Mouse (Mus musculus) layer of hippocampus, adult 9-11 months (tissue): ENCODE results near the gene Hist1h2bk.
"Not testable (repeated sequence)": the region's sequence is repeated elsewhere in the genome, so short reads cannot be mapped to it uniquely, and the experiment has no call there.

Source experiments
- DNase-seq: peaks from one replicate; pipeline ENCODE4 v3.0.0; 2022

The Hist1h2bk gene

DNA sequence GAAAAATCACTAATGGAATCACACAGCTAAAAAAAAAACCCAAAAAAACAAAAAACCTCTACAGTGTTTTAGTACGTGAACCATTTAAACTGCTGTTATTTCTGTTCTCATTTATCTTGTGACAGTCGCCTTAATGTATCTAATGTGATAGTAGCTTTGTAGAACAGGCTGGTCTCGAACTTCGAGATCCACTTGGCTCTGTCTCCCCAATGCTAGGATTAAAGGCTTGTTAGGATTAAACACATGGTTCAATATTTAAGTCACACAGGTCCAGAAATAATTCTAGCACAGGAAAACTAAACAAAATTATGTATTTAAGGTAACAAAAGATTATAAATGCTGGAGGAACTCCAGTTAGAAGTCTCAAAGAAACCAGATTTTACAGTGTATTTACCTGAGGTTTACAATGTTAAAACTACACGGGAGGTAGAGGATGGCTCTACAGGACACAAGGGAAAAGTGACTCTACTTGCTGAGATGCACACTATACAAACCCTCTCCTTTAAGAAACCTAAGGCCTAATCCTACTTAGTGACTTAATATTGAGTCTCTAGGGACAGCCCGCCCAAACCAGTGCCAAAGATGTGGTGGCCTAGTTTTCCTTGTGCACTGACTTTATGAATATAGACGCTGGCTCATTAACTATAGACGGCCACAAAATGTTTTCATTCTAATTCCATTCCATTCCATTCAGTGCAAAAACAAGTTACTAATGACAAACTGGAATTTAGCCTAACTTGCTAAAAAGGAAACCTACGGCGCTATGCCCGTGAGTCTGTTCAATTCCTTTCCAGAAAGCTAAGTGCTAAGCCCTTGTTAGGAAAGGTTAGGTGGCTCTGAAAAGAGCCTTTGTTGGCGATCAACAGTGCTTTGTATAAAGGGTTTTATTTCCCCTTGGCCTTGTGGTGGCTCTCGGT lies 6.2 kb downstream of the Hist1h2bk start:
- no peak for DNase-seq

DNA sequence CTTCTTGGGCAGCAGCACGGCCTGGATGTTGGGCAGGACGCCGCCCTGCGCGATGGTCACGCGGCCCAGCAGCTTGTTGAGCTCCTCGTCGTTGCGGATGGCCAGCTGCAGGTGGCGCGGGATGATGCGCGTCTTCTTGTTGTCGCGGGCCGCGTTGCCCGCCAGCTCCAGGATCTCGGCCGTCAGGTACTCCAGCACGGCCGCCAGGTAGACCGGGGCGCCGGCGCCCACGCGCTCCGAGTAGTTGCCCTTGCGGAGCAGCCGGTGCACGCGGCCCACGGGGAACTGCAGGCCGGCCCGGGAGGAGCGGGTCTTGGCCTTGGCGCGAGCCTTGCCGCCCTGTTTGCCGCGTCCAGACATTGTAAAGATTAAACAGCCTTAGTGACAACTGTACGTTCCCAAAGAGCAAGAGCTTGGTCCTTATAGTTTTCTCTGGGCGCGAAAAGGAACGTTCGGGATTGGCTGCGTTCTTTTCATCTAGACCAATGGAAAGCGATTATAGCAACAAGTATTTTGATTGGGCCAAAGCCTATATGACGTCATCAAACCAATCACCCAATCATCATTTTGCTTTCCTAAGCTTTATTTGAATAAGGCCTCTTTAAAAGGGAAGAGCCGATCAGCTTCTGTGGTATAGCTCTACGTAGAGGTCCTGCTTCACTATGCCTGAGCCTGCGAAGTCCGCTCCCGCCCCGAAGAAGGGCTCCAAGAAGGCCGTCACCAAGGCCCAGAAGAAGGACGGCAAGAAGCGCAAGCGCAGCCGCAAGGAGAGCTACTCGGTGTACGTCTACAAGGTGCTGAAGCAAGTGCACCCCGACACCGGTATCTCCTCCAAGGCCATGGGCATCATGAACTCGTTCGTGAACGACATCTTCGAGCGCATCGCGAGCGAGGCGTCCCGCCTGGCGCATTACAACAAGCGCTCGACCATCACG lies 7.2 kb downstream of the Hist1h2bk start, which contains the start of the genes Hist1h2ag and Hist1h2bj:
Gene Hist1h2ag, minus strand, starts transcription at position 377 of the 935 bp plus-strand sequence.
Gene Hist1h2bj, plus strand, starts transcription at position 647 of the 935 bp plus-strand sequence.
- DNase-seq: peak; percentile 96

GRCm38 (mm10) chr13:22043503-22044431 lies 8.1 kb downstream of the Hist1h2bk start:
- no peak for DNase-seq

GRCm38 (mm10) chr13:22044432-22045155 lies 8.9 kb downstream of the Hist1h2bk start:
- no peak for DNase-seq

- DNase-seq: no peak
Observed at GRCm38 (mm10) chr13:22045311-22045710, 9.6 kb downstream of the Hist1h2bk start.

GRCm38 (mm10) chr13:22049041-22049440 lies 13.4 kb downstream of the Hist1h2bk start:
- DNase-seq: no peak

DNA sequence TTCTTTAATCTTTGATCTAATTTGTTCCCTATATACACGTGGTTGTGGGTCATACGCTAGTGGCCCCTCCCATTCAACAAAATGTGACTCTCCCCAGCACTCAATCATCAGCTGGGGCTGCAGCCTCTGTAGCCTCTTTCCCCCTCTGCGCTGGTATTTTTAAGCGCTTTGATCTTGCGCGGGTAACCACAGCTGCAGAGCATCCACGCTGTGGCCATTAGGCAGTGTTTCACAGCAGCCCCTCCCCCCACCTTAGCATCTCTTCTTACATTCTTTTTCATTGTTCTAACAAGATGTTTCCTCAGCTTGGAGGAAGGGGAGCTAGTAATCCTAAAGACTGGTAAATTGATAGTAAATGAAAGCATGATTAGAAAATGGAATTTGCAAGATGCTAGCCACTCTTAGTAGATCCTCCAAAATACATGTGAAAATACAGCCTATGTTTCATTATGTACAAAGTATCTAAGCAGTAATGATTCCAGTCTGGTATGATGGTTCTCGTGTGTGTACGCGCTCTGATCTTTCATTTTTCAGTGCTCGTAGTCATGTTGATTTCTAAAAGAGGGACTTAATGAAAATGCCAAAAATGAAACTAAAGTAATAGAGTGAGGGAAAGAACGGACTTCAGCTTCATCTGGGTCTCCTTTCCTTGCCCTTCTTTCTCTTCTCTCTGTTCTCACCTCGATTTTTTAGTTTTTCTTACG lies 14.2 kb downstream of the Hist1h2bk start:
- no peak for DNase-seq

DNA sequence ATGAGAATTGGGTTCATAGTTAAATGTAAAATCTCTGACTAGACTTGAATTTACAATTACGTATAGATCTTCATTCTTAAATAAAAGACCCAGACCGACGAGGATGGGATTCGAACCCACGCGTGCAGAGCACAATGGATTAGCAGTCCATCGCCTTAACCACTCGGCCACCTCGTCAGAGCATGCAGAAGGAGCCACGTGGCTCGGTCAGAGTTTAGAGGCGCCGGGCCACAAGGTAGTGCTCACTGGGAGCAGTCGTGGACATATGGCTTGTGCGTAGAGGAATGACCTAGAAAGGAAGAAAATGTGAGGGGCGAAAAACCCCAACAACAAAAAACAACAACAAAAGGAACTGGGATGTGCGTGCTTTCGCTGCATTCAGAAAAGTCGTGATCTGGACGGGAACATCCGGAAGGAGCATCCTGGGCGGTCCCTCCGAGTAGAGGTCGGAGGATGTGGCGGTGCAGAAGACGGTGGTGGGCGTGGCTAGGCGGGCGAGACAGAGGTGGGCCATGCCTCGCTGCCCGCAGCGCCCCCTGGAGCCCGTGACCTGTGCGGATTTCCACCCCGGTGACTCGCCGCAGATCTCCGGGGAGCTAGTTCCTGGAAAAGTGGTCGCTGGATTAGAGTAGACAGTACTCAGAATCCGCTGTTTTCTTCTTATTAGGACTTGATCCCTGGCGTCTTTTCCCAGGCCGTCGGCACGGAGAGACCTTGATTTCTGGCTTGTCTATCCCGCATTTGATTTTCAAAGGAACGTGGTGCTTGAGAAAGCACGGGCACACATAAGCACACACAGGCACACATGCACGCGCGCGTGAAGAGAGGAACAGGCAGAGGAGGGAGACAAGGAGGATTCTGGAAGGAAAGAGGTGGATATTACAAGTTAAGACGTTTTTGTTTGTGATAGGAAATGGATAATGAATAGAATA lies 15.2 kb downstream of the Hist1h2bk start:
- peak; percentile 88 for DNase-seq

GRCm38 (mm10) chr13:22051523-22051859 lies 15.8 kb downstream of the Hist1h2bk start:
- DNase-seq: no peak

DNA sequence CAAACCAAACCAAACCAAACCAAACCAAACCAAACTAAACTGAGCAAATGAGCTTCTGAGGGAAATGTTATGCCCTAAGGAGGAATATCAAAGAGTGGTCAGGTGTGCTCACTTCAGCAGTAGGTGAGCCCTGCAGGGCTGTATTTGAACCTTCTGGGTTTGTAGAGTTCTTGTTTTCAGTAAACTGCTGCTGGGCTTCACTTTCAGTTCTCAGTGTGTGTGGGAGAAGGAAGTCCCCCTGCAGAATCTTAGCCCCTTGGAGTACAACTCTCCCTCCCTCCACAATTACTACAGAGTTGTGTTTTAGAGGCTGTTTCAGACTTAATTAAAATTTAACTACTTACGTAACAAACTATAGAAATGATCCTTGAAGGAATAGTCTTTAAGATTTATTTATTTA lies 18.1 kb downstream of the Hist1h2bk start:
- DNase-seq: no peak

DNA sequence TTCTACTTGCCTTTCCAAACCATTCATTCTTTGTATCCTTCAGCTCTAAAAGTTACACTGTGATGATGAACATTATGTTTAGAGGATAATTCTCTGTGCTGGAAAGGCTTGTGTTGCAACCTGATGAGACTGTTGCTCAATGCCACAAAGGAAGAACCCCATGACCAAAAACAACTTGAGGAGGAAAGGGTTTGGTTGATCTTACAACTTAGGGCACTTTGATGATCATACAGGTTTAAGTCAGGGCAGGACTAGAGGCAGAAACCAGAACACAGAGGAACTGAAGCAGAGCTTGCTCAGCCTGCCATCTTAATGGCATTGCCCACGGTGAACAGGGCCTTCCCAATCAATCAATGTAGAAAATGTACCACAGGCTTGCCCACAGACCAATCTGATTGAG lies 25.8 kb downstream of the Hist1h2bk start:
- no peak for DNase-seq

- DNase-seq: no peak
Observed at GRCm38 (mm10) chr13:22063468-22063867, 27.8 kb downstream of the Hist1h2bk start.

DNA sequence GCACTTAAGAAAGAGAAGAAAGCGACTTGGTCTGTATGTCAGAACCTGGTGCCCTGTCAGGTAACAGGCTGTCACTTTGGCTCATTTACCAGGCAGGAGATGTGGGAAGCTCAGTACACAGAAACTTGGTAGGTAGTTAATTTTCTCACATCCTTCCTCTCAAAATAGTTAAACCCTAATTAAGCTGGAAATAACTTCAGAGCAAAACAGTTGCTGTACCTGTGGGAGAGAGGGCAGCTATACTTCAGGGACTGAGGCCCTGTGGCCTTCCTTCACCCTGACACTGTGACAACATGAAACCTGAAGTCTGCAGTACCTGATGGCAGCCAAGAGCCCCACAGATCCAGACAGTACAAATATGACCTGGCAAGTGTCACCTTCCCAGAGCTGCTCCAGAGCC lies 48.5 kb downstream of the Hist1h2bk start, which contains the start of gene Vmn1r188:
Gene Vmn1r188, plus strand, starts transcription at position 301 of the 400 bp plus-strand sequence.
- DNase-seq: not testable (repeated sequence)
